Mouse (Mus musculus): Measurements from ENCODE around the gene Exoc3l. TPM values are rescaled to one million over a fixed set of nuclear protein-coding genes. Genes with fewer than 3 reads are reported as not detected.

The Exoc3l gene
- total and polyA plus RNA-seq, 3 experiments, result 4.4 to 10.9 (median 7.5) TPM

GRCm38 (mm10) chr8:105336373-105337130 is 40.7 kb upstream of the Exoc3l start:
- H3K79me2 ChIP-seq (replicated peaks; ENCODE audit: control insufficient read depth, extremely low read depth, insufficient read depth, poor library complexity, severe bottlenecking), result no peaks in the 10 kb centered on the region
- H3K36me3 ChIP-seq (replicated peaks in 1 of 2; ENCODE audit: control insufficient read depth in 1 of 2, insufficient read depth in 1 of 2, low read length in 1 of 2), result peaks cover 40 to 62% of the 10 kb centered on the region in 2 experiments
- no peak for TF ChIP-seq TCF12 (IDR thresholded peaks at IDR 0.05; ENCODE audit: low read depth, low read length)
- no peak for TF ChIP-seq RAD21 (IDR thresholded peaks at IDR 0.05; ENCODE audit: low read depth, low read length)
- TF ChIP-seq RCOR1 (conservative IDR thresholded peaks at IDR 0.05; ENCODE audit: low read depth, low read length), result no peak
- no peak for TF ChIP-seq GABPA (IDR thresholded peaks at IDR 0.05; ENCODE audit: insufficient replicate concordance, low read depth, low read length)
- no peak for TF ChIP-seq E2F4 (IDR thresholded peaks at IDR 0.05; ENCODE audit: insufficient replicate concordance, low read depth, low read length)
- TF ChIP-seq CTCF (conservative IDR thresholded peaks at IDR 0.05 in 1 of 2, IDR thresholded peaks at IDR 0.05 in 1 of 2; ENCODE audit: low read depth in 2 of 2, low read length in 2 of 2), result no peak
- TF ChIP-seq HCFC1 (IDR thresholded peaks at IDR 0.05; ENCODE audit: low read depth, low read length), result no peak
- no peak for TF ChIP-seq JUN (IDR thresholded peaks at IDR 0.05; ENCODE audit: insufficient read depth, low read depth, low read length)
- TF ChIP-seq MAX (IDR thresholded peaks at IDR 0.05; ENCODE audit: low read length), result no peak
- no peak for TF ChIP-seq NRF1 (IDR thresholded peaks at IDR 0.05; ENCODE audit: low read depth, low read length)
- TF ChIP-seq ELF1 (IDR thresholded peaks at IDR 0.05; ENCODE audit: low read depth, low read length), result no peak
- no peak for TF ChIP-seq ETS1 (conservative IDR thresholded peaks at IDR 0.05; ENCODE audit: low read depth, low read length)
- no peak for TF ChIP-seq SMC3 (IDR thresholded peaks at IDR 0.05; ENCODE audit: low read depth, low read length)
- TF ChIP-seq ZNF384 (IDR thresholded peaks at IDR 0.05; ENCODE audit: low read depth, low read length), result no peak
- in situ Hi-C loops (cut with MboI; ENCODE audit: low pct_ligation_motif_present, low pct_unique_long_range_greater_than_20kb, low sequenced_read_pairs), result no loop called here
- H3K27ac ChIP-seq (ENCODE audit: insufficient read depth, low read depth), result no peak overlapping the region
- no peak for DNase-seq (ENCODE audit: extremely low read depth)
- no peak overlapping the region for H3K4me2 ChIP-seq (ENCODE audit: insufficient read depth, low read depth, poor library complexity, severe bottlenecking)
- no peak overlapping the region for H3K9ac ChIP-seq (ENCODE audit: insufficient read depth, low read depth)
- no peaks in the 10 kb centered on the region for H3K27me3 ChIP-seq (replicated peaks)
- H3K4me1 ChIP-seq (ENCODE audit: control insufficient read depth in 1 of 2, insufficient read depth in 2 of 2), result peaks cover 0 to 17% of the 10 kb centered on the region in 2 experiments; a peak in 2 of 4 replicates
- no peaks in the 10 kb centered on the region for H3K9me3 ChIP-seq (replicated peaks; ENCODE audit: low read length)
- no peak overlapping the region for H3K4me3 ChIP-seq (replicated peaks in 1 of 3; ENCODE audit: low read depth in 2 of 3, low read length in 2 of 3, poor library complexity in 1 of 3)
- dilution Hi-C loops (cut with MboI; ENCODE audit: extremely low pct_ligation_motif_present, extremely low pct_unique_long_range_greater_than_20kb, low sequenced_read_pairs), result no loop called here

- Histone ChIP-seq H3K27ac (ENCODE audit: insufficient read depth, low read depth) (no peak overlapping the region), H3K9me3 (replicated peaks; ENCODE audit: low read length) (no peaks in the 10 kb centered on the region), H3K4me3 (replicated peaks in 1 of 3; ENCODE audit: low read depth in 2 of 3, low read length in 2 of 3, poor library complexity in 1 of 3) (no peak overlapping the region), H3K79me2 (replicated peaks; ENCODE audit: control insufficient read depth, extremely low read depth, insufficient read depth, poor library complexity, severe bottlenecking) (peaks cover under 1% of the 10 kb centered on the region), H3K27me3 (replicated peaks) (no peaks in the 10 kb centered on the region), H3K4me2 (ENCODE audit: insufficient read depth, low read depth, poor library complexity, severe bottlenecking) (no peak overlapping the region), H3K9ac (ENCODE audit: insufficient read depth, low read depth) (no peak overlapping the region), H3K4me1 (ENCODE audit: control insufficient read depth in 1 of 2, insufficient read depth in 2 of 2) (peaks cover under 1 to 6% of the 10 kb centered on the region in 2 experiments; a peak in 3 of 4 replicates), H3K36me3 (replicated peaks in 1 of 2; ENCODE audit: control insufficient read depth in 1 of 2, insufficient read depth in 1 of 2, low read length in 1 of 2) (peaks cover 73 to 93% of the 10 kb centered on the region in 2 experiments)
- in situ Hi-C loops (cut with MboI; ENCODE audit: low pct_ligation_motif_present, low pct_unique_long_range_greater_than_20kb, low sequenced_read_pairs) (no loop called here), dilution Hi-C loops (cut with MboI; ENCODE audit: extremely low pct_ligation_motif_present, extremely low pct_unique_long_range_greater_than_20kb, low sequenced_read_pairs) (no loop called here)
- DNase-seq (ENCODE audit: extremely low read depth), result no peak
- TF ChIP-seq ZC3H11A (IDR thresholded peaks at IDR 0.05; ENCODE audit: low read depth, low read length) (no peak), MAZ (IDR thresholded peaks at IDR 0.05; ENCODE audit: low read depth, low read length) (no peak), JUN (IDR thresholded peaks at IDR 0.05; ENCODE audit: insufficient read depth, low read depth, low read length) (no peak), PAX5 (IDR thresholded peaks at IDR 0.05; ENCODE audit: low read length) (no peak), ZNF384 (IDR thresholded peaks at IDR 0.05; ENCODE audit: low read depth, low read length) (no peak), USF2 (conservative IDR thresholded peaks at IDR 0.05; ENCODE audit: low read depth, low read length) (no peak), ETS1 (conservative IDR thresholded peaks at IDR 0.05; ENCODE audit: low read depth, low read length) (no peak), TCF12 (IDR thresholded peaks at IDR 0.05; ENCODE audit: low read depth, low read length) (no peak), USF1 (IDR thresholded peaks at IDR 0.05; ENCODE audit: low read depth, low read length) (no peak)
Measured at GRCm38 (mm10) chr8:105332523-105332922, 36.6 kb upstream of the Exoc3l start.

Data from CH12.LX (cell line).